Mouse (Mus musculus) adrenal gland, adult 10 weeks (tissue): ENCODE data around the gene Mcm10. TPM values are rescaled to one million over a fixed set of nuclear protein-coding genes. Genes with fewer than 3 reads are reported as not detected.

Experiments used
- polyA plus RNA-seq: library from polyadenylated mRNA; stranded (reverse); fragments of 350-450 nt; fragmentation: Illumina TruSeq; extraction: RNeasy Lipid Tissue Mini Kit (QIAGEN cat#74804); gene quantifications from one replicate; pipeline ENCODE4 v1.2.3, GENCODE M21; 2014; ENCODE audit warnings: low read depth, low replicate concordance

Gene Mcm10
- polyA plus RNA-seq, result 0.99 TPM

DNA sequence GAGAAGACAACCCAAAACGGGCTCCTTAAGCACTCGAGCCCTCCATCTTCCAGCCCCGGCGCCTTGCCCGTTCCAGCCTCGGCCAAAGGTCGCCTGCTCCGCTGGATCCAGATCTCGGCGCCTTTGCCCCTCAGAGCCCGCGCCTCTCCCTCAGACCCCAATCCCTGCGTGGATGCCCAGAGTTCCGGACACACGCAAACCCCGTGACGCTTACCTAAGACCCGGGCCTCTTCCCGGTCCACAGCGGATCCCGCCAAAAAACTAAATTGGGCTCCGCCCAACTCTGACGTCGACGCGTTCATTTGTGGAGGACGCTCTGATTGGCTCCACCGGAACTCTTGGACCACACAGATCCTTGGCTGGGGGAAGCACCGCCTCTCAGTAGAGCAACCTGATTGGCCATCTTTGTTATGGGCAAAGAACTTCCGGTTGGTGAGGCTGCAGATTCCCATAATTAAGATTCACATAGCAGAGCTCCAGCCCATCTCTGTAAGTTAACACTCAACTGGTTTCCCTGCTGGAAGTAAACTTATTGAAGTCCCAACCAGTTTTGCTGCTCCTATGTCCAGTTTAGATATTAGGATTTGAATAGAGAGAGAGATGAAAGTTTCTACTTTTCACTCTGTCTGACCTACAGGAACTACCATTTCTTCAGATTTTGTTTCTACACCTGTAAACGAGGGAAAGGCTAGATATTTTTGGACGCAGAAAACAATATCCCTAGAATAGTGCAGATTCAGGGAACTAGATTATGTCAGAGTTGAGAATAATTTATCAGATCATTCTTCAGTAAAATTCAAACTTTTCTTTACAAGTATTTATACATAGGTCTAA, at the start of gene Mcm10:
Gene Mcm10 (minus strand): TSS at position 301 of the 834 bp plus-strand sequence.

GRCm38 (mm10) chr2:4975807-4976206, 36.8 kb downstream of the Mcm10 start, which contains the start of gene Ucma:
TSS of gene Ucma (plus strand) at chr2:4976122.

Other genes with a start within 250 kb of the Mcm10 start
- gene Sephs1, start 131.2 kb downstream of the Mcm10 start, polyA plus RNA-seq, result 66.6 TPM
- gene Phyh, start 93.8 kb downstream of the Mcm10 start, polyA plus RNA-seq, result 461 TPM
- not detected for gene Ucma, start 36.7 kb downstream of the Mcm10 start, polyA plus RNA-seq
- 38.5 TPM for gene Optn, start 51.3 kb upstream of the Mcm10 start, polyA plus RNA-seq
- gene Ccdc3, start 125.0 kb upstream of the Mcm10 start, polyA plus RNA-seq, result 5.5 TPM